Mouse (Mus musculus): ENCODE measurements around the gene Cic. TPM values are rescaled to one million over a fixed set of nuclear protein-coding genes. Genes with fewer than 3 reads are reported as not detected.

Gene Cic
- total and polyA plus RNA-seq, 2 experiments from 2014 or later: 28.2 to 155 TPM

- H3K4me1 ChIP-seq (ENCODE audit: insufficient read depth, low read length): peaks cover 11% of the 10 kb centered on the region; the same call in 1 of the 2 replicates
- H3K27ac ChIP-seq: peak overlapping the region; percentile 94
- H3K4me2 ChIP-seq (ENCODE audit: low read depth, low read length): peak overlapping the region; percentile 70
- 2% methylated on average over 21 of the region's 21 CpGs for WGBS
- H3K9me3 ChIP-seq (ENCODE audit: low read length): no peaks in the 10 kb centered on the region
- TF ChIP-seq CTCF (IDR thresholded peaks at IDR 0.05; ENCODE audit: low read depth): no peak
- ATAC-seq (peak; percentile 19), DNase-seq (ENCODE audit: low spot score) (peak; percentile 51)
- H3K27me3 ChIP-seq (ENCODE audit: insufficient read depth, low read length): no peaks in the 10 kb centered on the region
- peak overlapping the region; percentile 65 for H3K4me3 ChIP-seq (ENCODE audit: low read length)
- peaks cover 26% of the 10 kb centered on the region for H3K36me3 ChIP-seq (ENCODE audit: insufficient read depth, low read length)
- peak overlapping the region; percentile 76 for H3K9ac ChIP-seq (replicated peaks; ENCODE audit: low read length)
Measured at GRCm38 (mm10) chr7:25296945-25297453, 29.5 kb downstream of the Cic start.

GRCm38 (mm10) chr7:25297454-25298325, 30.2 kb downstream of the Cic start, which contains the start of gene Pafah1b3:
Pafah1b3 (minus strand) TSS chr7:25297986.
- Histone ChIP-seq H3K27me3 (ENCODE audit: insufficient read depth, low read length) (no peaks in the 10 kb centered on the region), H3K9ac (replicated peaks; ENCODE audit: low read length) (peak within 1 kb of the TSS; percentile 76), H3K4me3 (ENCODE audit: low read length) (peak within 1 kb of the TSS; percentile 65), H3K36me3 (ENCODE audit: insufficient read depth, low read length) (peaks cover 21% of the 10 kb centered on the region; the same call in 1 of the 2 replicates), H3K9me3 (ENCODE audit: low read length) (no peaks in the 10 kb centered on the region), H3K4me1 (ENCODE audit: insufficient read depth, low read length) (peaks cover 11% of the 10 kb centered on the region; the same call in 1 of the 2 replicates), H3K27ac (peak within 1 kb of the TSS; percentile 94), H3K4me2 (ENCODE audit: low read depth, low read length) (peak within 1 kb of the TSS; percentile 70)
- ATAC-seq (peak; percentile 93), DNase-seq (ENCODE audit: low spot score) (peak; percentile 97)
- under 1% methylated on average over 52 of the region's 52 CpGs for WGBS
- peak; percentile 62 for TF ChIP-seq CTCF (IDR thresholded peaks at IDR 0.05; ENCODE audit: low read depth)

DNA sequence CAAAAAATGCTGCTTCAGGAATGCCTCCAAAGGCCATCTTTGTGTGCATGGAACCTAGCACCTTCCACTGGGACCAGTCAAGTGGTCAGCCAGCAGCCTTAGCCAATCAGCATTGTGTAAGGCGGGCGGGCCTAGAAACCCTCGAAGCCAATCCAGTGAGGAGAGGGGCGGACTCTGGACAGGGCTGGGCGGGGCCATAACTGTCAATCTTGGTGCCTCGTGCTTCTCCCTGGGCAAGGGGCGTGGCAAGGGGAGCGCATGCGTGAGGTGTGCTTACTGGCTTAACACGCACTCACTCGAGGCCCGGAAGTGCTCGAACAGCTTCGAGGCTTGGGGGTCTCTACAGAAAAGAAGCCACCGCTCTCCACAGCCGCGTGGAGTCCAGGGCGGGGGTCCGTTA, 33.6 kb downstream of the Cic start, which contains the start of gene Prr19:
Gene Prr19 (plus strand): TSS at position 349 of the 400 bp plus-strand sequence.
- DNase-seq (ENCODE audit: low spot score) (peak; percentile 78), ATAC-seq (peak; percentile 62)
- Histone ChIP-seq H3K9ac (replicated peaks; ENCODE audit: low read length) (no peak within 1 kb of the TSS), H3K9me3 (ENCODE audit: low read length) (no peaks in the 10 kb centered on the region), H3K27ac (no peak within 1 kb of the TSS), H3K4me2 (ENCODE audit: low read depth, low read length) (0 out of 2 replicates have a peak within 1 kb of the TSS, but pooled peaks have one; percentile 21), H3K4me1 (ENCODE audit: insufficient read depth, low read length) (peaks cover 7% of the 10 kb centered on the region; the same call in 1 of the 2 replicates), H3K4me3 (ENCODE audit: low read length) (no peak within 1 kb of the TSS), H3K36me3 (ENCODE audit: insufficient read depth, low read length) (no peaks in the 10 kb centered on the region), H3K27me3 (ENCODE audit: insufficient read depth, low read length) (no peaks in the 10 kb centered on the region)
- WGBS: 55% methylated on average over 19 of the region's 19 CpGs
- TF ChIP-seq CTCF (IDR thresholded peaks at IDR 0.05; ENCODE audit: low read depth): no peak

- Histone ChIP-seq H3K4me1 (ENCODE audit: insufficient read depth, low read length) (no peaks in the 10 kb centered on the region), H3K4me3 (ENCODE audit: low read length) (no peak overlapping the region), H3K9ac (replicated peaks; ENCODE audit: low read length) (no peak overlapping the region), H3K9me3 (ENCODE audit: low read length) (no peaks in the 10 kb centered on the region), H3K36me3 (ENCODE audit: insufficient read depth, low read length) (no peaks in the 10 kb centered on the region), H3K4me2 (ENCODE audit: low read depth, low read length) (no peak overlapping the region), H3K27ac (no peak overlapping the region), H3K27me3 (ENCODE audit: insufficient read depth, low read length) (no peaks in the 10 kb centered on the region)
- ATAC-seq (no peak), DNase-seq (ENCODE audit: low spot score) (no peak)
- TF ChIP-seq CTCF (IDR thresholded peaks at IDR 0.05; ENCODE audit: low read depth): no peak
- WGBS: 71% methylated on average over 9 of the region's 9 CpGs
Measured at GRCm38 (mm10) chr7:25303003-25303684, 35.6 kb downstream of the Cic start.

GRCm38 (mm10) chr7:25303685-25304006, 36.1 kb downstream of the Cic start:
- Histone ChIP-seq H3K4me3 (ENCODE audit: low read length) (no peak overlapping the region), H3K4me2 (ENCODE audit: low read depth, low read length) (no peak overlapping the region), H3K4me1 (ENCODE audit: insufficient read depth, low read length) (no peaks in the 10 kb centered on the region), H3K27me3 (ENCODE audit: insufficient read depth, low read length) (no peaks in the 10 kb centered on the region), H3K9me3 (ENCODE audit: low read length) (no peaks in the 10 kb centered on the region), H3K27ac (no peak overlapping the region), H3K9ac (replicated peaks; ENCODE audit: low read length) (no peak overlapping the region), H3K36me3 (ENCODE audit: insufficient read depth, low read length) (0 out of 2 replicates have a peak, but pooled peaks cover under 1% of the 10 kb centered on the region)
- no peak for TF ChIP-seq CTCF (IDR thresholded peaks at IDR 0.05; ENCODE audit: low read depth)
- 89% methylated on average over 3 of the region's 3 CpGs for WGBS
- ATAC-seq (no peak), DNase-seq (ENCODE audit: low spot score) (no peak)

GRCm38 (mm10) chr7:25305481-25305880, 38.0 kb downstream of the Cic start:
- Histone ChIP-seq H3K4me2 (ENCODE audit: low read depth, low read length) (peak overlapping the region; percentile 88), H3K27ac (peak overlapping the region; percentile 90), H3K36me3 (ENCODE audit: insufficient read depth, low read length) (0 out of 2 replicates have a peak, but pooled peaks cover 3% of the 10 kb centered on the region), H3K4me1 (ENCODE audit: insufficient read depth, low read length) (no peaks in the 10 kb centered on the region), H3K4me3 (ENCODE audit: low read length) (peak overlapping the region; percentile 78), H3K27me3 (ENCODE audit: insufficient read depth, low read length) (no peaks in the 10 kb centered on the region), H3K9ac (replicated peaks; ENCODE audit: low read length) (peak overlapping the region; percentile 87), H3K9me3 (ENCODE audit: low read length) (no peaks in the 10 kb centered on the region)
- ATAC-seq (peak; percentile 4; the same call in 1 of the 2 replicates), DNase-seq (ENCODE audit: low spot score) (no peak)
- 2% methylated on average over 2 of the region's 2 CpGs for WGBS
- no peak for TF ChIP-seq CTCF (IDR thresholded peaks at IDR 0.05; ENCODE audit: low read depth)
